16 mouse cellular contexts compared by ENCODE assay signal in genomic region chr13:16290784-16291183, GRCm38 (mm10).
DNase-seq lines count a peak whose midpoint lies in the region; ATAC-seq and TF ChIP-seq lines count a peak whose summit lies in the region.
"Had no signal": no experiment of that assay in that cellular context is flagged by ENCODE, and none has a peak within 500 bp of the region (broad histone marks: within the 10 kb centered on the region; RNA-seq: fewer than 3 reads in every experiment).

No protein-coding gene starts in this region.

- 42% methylated on average over 2 of the region's 2 CpGs for WGBS in kidney, adult 2 months
- 71% methylated on average over 2 of the region's 2 CpGs for WGBS in kidney, embryonic 16.5 days
- WGBS in heart, embryonic 12.5 days = 62% methylated on average over 2 of the region's 2 CpGs

- no peaks in the 10 kb centered on the region for H3K36me3 ChIP-seq in kidney, adult 2 months (ENCODE audit: control insufficient read depth, insufficient read depth, low read length)
- H3K36me3 ChIP-seq in kidney, embryonic 16.5 days (ENCODE audit: insufficient read depth, low read length) = no peaks in the 10 kb centered on the region
- H3K36me3 ChIP-seq in heart, embryonic 12.5 days = no peaks in the 10 kb centered on the region
- H3K36me3 ChIP-seq: hindbrain, embryonic 15.5 days had no signal

- no peak for TF ChIP-seq POLR2A in kidney, adult 2 months (IDR thresholded peaks at IDR 0.05; ENCODE audit: low read depth, low read length)

- no peak overlapping the region for H3K9ac ChIP-seq in kidney, embryonic 16.5 days (replicated peaks; ENCODE audit: low read length)
- H3K9ac ChIP-seq in heart, embryonic 12.5 days = no peak overlapping the region
- H3K9ac ChIP-seq: hindbrain, embryonic 15.5 days; liver, embryonic 14.5 days had no signal

- peaks cover 4% of the 10 kb centered on the region; the same call in 1 of the 2 replicates for H3K4me1 ChIP-seq in kidney, adult 2 months (ENCODE audit: control insufficient read depth, insufficient read depth, low read length)
- no peaks in the 10 kb centered on the region for H3K4me1 ChIP-seq in kidney, embryonic 16.5 days (ENCODE audit: insufficient read depth, low read length)
- 0 out of 2 replicates have a peak, but pooled peaks cover 2% of the 10 kb centered on the region for H3K4me1 ChIP-seq in heart, embryonic 12.5 days (replicated peaks)
- H3K4me1 ChIP-seq: hindbrain, embryonic 15.5 days; megakaryocyte, embryonic 14.5 days had no signal

- peak overlapping the region; percentile 52; the same call in 1 of the 2 replicates for H3K27ac ChIP-seq in kidney, adult 2 months (ENCODE audit: insufficient read depth, low read depth, low read length)
- H3K27ac ChIP-seq in kidney, embryonic 16.5 days (ENCODE audit: low read length) = no peak overlapping the region
- no peak overlapping the region for H3K27ac ChIP-seq in heart, embryonic 12.5 days (ENCODE audit: poor library complexity, severe bottlenecking)
- H3K27ac ChIP-seq: hindbrain, embryonic 15.5 days; liver, embryonic 14.5 days had no signal

- H3K4me2 ChIP-seq in kidney, embryonic 16.5 days (replicated peaks; ENCODE audit: low read depth, low read length) = no peak overlapping the region
- H3K4me2 ChIP-seq in heart, embryonic 12.5 days = no peak overlapping the region
- H3K4me2 ChIP-seq: hindbrain, embryonic 15.5 days had no signal

- no peaks in the 10 kb centered on the region for H3K27me3 ChIP-seq in kidney, adult 2 months (replicated peaks; ENCODE audit: control insufficient read depth, insufficient read depth, low read length)
- no peaks in the 10 kb centered on the region for H3K27me3 ChIP-seq in kidney, embryonic 16.5 days (ENCODE audit: insufficient read depth, low read length)
- H3K27me3 ChIP-seq in heart, embryonic 12.5 days (replicated peaks) = no peaks in the 10 kb centered on the region
- H3K27me3 ChIP-seq: hindbrain, embryonic 15.5 days; megakaryocyte, embryonic 14.5 days had no signal

- TF ChIP-seq CTCF in kidney, adult 2 months (conservative IDR thresholded peaks at IDR 0.05; ENCODE audit: insufficient read depth, insufficient read length, low read depth, low read length) = no peak

- ATAC-seq in kidney, embryonic 16.5 days (ENCODE audit: low FRiP score, low TSS enrichment) = no peak
- no peak for ATAC-seq in heart, embryonic 12.5 days (ENCODE audit: insufficient number of reproducible peaks, low FRiP score)
- ATAC-seq: activated CD4-positive, CD25-positive, alpha-beta regulatory T cell, adult 4 months had no signal

- DNase-seq in adrenal gland, adult 2 months = peak; percentile 64
- DNase-seq in adrenal gland, adult 18-20 months (ENCODE audit: low spot score in 2 of 2) = no peak
- peak; percentile 54 for DNase-seq in kidney, adult 2 months
- DNase-seq in right cerebral cortex, postnatal 10 days (ENCODE audit: low spot score in 2 of 2) = peak; percentile 53 to 55
- no peak for DNase-seq in right cerebral cortex, postnatal 14 days
- peak; percentile 16 for DNase-seq in testis, postnatal 14 days (ENCODE audit: low spot score)
- DNase-seq: cerebellum, adult 9-11 months; heart, adult 18-20 months; thymus, postnatal 4 days had no signal

- no peaks in the 10 kb centered on the region for H3K9me3 ChIP-seq in kidney, embryonic 16.5 days (ENCODE audit: low read length)
- H3K9me3 ChIP-seq in heart, embryonic 12.5 days (replicated peaks) = no peaks in the 10 kb centered on the region
- H3K9me3 ChIP-seq: hindbrain, embryonic 15.5 days; megakaryocyte, embryonic 14.5 days had no signal

- no peak overlapping the region for H3K4me3 ChIP-seq in kidney, adult 2 months (ENCODE audit: insufficient read depth, low read depth, low read length)
- no peak overlapping the region for H3K4me3 ChIP-seq in kidney, embryonic 16.5 days (ENCODE audit: low read length)
- H3K4me3 ChIP-seq in heart, embryonic 12.5 days = no peak overlapping the region
- H3K4me3 ChIP-seq: erythroblast, embryonic 14.5 days; hindbrain, embryonic 15.5 days; megakaryocyte, embryonic 14.5 days had no signal

Comparison
In these comparisons a context has a peak if more than half of its experiments do, and no peak if none do; other contexts are left out.
1. DNase-seq: peak in adrenal gland, adult 2 months (single experiment), kidney, adult 2 months (single experiment), right cerebral cortex, postnatal 10 days (2 of 2) and testis, postnatal 14 days (single experiment); none in adrenal gland, adult 18-20 months (0 of 2) and right cerebral cortex, postnatal 14 days (single experiment).